Mouse (Mus musculus) midbrain, embryonic 13.5 days (tissue): ENCODE data around the gene Mcoln3. TPM values are rescaled to one million over a fixed set of nuclear protein-coding genes. Genes with fewer than 3 reads are reported as not detected.

Experiments
- ATAC-seq: fragments of 200-750 bp; cut with Nextera tagmentation; 2 replicates; pipeline ENCODE4 v1.8.0; 2017; ENCODE audit warnings: mild to moderate bottlenecking, moderate TSS enrichment, moderate library complexity
- H3K27ac ChIP-seq: fragments of 300-500 bp; sonication (generic); 2 replicates; pipeline ENCODE4 v1.5.1; 2015; ENCODE audit warnings: inconsistent platforms, mild to moderate bottlenecking, moderate library complexity
- H3K27me3 ChIP-seq: fragments of 300-500 bp; sonication (generic); 2 replicates; pipeline ENCODE4 v1.6.1; 2015; ENCODE audit warnings: mild to moderate bottlenecking, inconsistent platforms
- H3K36me3 ChIP-seq: fragments of 300-500 bp; sonication (generic); 2 replicates; pipeline ENCODE4 v1.6.1; 2015; ENCODE audit warnings: mild to moderate bottlenecking, inconsistent platforms
- H3K4me1 ChIP-seq: fragments of 300-500 bp; sonication (generic); replicated peaks from 2 replicates; pipeline ENCODE4 v1.6.1; 2015; ENCODE audit warnings: inconsistent platforms
- H3K4me2 ChIP-seq: fragments of 300-500 bp; sonication (generic); replicated peaks from 2 replicates; pipeline ENCODE4 v1.6.1; 2015; ENCODE audit warnings: moderate library complexity, mild to moderate bottlenecking, inconsistent platforms
- H3K4me3 ChIP-seq: fragments of 300-500 bp; sonication (generic); replicated peaks from 2 replicates; pipeline ENCODE4 v1.5.1; 2015; ENCODE audit warnings: mild to moderate bottlenecking, inconsistent platforms
- H3K9ac ChIP-seq: fragments of 300-500 bp; sonication (generic); replicated peaks from 2 replicates; pipeline ENCODE4 v1.6.1; 2015; ENCODE audit warnings: mild to moderate bottlenecking, inconsistent platforms
- H3K9me3 ChIP-seq: fragments of 300-500 bp; sonication (generic); 2 replicates; pipeline ENCODE4 v1.6.1; 2016; ENCODE audit warnings: mild to moderate bottlenecking, inconsistent platforms
- WGBS: fragments of 180-500 bp; shearing (Covaris S2); methylation state at CpG from one replicate; pipeline ENCODE4 v1.1.7; 2015; 5-methylcytosine and 5-hydroxymethylcytosine counted together
- polyA plus RNA-seq: library from polyadenylated mRNA; unstranded; fragments of >200 nt; fragmentation: Nextera tagmentation; extraction: Ambion mirVana; gene quantifications from 2 replicates; pipeline ENCODE4 v1.2.1, GENCODE M21; 2015

Gene Mcoln3
- polyA plus RNA-seq, 1 experiment from 2014 or later = 0.96 TPM

DNA sequence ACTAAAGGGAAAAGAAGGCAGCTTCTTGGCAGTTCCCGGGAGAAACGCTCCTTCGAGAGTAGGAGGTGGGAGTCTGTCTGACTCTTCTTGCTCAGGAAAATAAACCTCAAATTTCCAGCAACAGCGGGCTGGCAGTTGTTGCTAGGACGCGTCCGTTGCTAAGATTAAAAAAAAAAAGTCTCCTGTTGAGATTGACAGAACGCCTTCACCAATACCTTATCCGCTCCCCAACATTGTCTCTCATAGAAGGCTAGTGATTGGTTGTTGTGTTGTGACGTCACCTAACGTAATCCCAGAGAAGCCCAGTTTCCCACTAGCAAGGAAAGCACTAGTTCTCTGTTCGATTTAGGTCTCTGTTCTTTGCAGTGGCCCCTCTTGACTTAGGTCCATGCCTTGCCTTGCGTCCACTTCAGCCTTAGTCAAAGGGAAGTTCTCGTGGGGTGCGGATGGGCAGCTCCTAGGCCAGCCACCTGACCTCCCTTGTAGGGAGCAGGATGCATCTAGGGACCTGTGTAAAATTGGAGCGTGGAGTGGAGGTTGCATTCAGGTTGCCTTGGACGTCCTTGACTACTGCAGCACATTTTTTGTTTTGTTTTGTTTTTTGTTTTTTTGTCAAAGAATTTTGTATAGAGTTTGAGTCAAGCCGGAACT, 9.2 kb upstream of the Mcoln3 start, which contains the start of gene Wdr63:
Gene Wdr63, minus strand, starts transcription at position 210 of the 651 bp plus-strand sequence.
- ATAC-seq = peak; percentile 98
- H3K36me3 ChIP-seq = no peaks in the 10 kb centered on the region
- H3K27ac ChIP-seq = no peak within 1 kb of the TSS
- peaks cover 5% of the 10 kb centered on the region for H3K4me1 ChIP-seq
- H3K4me3 ChIP-seq = peak within 1 kb of the TSS; percentile 44
- 11% methylated on average over 18 of the region's 18 CpGs for WGBS
- H3K4me2 ChIP-seq = peak within 1 kb of the TSS; percentile 86
- H3K9me3 ChIP-seq = no peaks in the 10 kb centered on the region; the same call in 1 of the 2 replicates
- 0 out of 2 replicates have a peak, but pooled peaks cover 3% of the 10 kb centered on the region for H3K27me3 ChIP-seq
- H3K9ac ChIP-seq = peak within 1 kb of the TSS; percentile 36

DNA sequence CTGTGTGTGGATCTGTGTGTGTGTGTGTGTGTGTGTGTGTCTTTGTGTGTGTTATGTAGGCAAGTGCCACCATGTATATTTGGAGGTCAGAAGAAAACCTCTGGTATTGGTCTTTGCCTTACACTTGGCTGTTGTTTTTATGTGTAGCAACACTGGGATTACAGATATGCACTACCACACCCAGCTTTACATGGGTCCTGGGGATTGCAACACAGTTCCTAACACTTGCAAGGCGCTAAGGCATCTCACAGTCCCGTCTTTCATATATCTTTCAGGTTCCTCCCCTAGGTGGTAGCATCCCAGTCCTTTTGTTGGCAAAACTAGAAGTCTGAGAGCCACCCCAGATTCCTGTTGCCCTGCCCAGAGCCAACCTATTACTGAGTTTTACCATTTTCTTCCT, 8.3 kb upstream of the Mcoln3 start:
- Histone ChIP-seq H3K36me3 (no peaks in the 10 kb centered on the region), H3K4me1 (peaks cover 5% of the 10 kb centered on the region), H3K9me3 (no peaks in the 10 kb centered on the region; the same call in 1 of the 2 replicates), H3K4me2 (no peak overlapping the region), H3K27me3 (0 out of 2 replicates have a peak, but pooled peaks cover 3% of the 10 kb centered on the region), H3K4me3 (no peak overlapping the region), H3K9ac (no peak overlapping the region), H3K27ac (no peak overlapping the region)
- WGBS = 80% methylated on average over 2 of the region's 2 CpGs
- ATAC-seq = no peak

DNA sequence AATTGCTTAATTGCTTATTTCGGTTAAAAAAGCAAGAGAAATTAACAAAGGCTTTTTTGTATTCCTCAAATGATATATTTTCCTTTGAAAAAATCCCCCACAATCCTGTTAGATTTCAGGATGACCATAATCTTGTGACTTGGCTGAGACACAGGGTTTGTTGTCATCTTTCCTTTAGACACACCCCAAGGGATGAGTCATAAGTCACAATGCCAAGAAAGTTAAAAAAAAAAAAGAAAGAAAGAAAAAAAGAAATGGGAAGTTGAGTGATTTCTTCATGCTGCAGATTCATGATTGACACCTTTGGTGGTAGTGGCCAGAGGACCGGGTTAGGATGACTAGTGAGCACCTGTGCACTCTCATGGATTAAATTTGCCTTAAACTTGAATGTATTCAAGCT, 6.9 kb upstream of the Mcoln3 start:
- Histone ChIP-seq H3K4me2 (no peak overlapping the region), H3K9ac (no peak overlapping the region), H3K4me1 (peaks cover 5% of the 10 kb centered on the region), H3K27me3 (0 out of 2 replicates have a peak, but pooled peaks cover 3% of the 10 kb centered on the region), H3K36me3 (no peaks in the 10 kb centered on the region), H3K9me3 (no peaks in the 10 kb centered on the region), H3K4me3 (no peak overlapping the region), H3K27ac (no peak overlapping the region)
- 84% methylated on average over 2 of the region's 2 CpGs for WGBS
- no peak for ATAC-seq

DNA sequence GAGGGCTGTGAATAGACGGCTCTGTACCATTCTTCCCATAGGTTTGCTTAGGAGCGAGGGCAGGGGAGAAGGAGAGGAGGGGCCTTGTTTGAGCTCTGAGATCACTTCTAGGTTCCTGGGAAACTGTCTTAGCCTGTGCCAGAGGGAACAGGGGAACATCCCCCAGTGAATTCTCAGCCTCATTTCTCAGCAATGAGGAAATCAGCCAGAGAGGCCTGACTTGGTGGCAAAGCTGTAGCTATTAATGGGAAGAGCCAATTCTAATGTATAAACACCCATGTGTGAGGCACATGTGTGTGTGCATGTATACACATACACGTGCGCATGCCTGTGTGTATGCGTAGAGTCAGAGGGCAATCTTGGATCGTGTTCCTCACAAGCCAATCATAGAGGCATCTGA, 6.3 kb upstream of the Mcoln3 start:
- H3K9ac ChIP-seq = no peak overlapping the region
- H3K27ac ChIP-seq = no peak overlapping the region
- no peak overlapping the region for H3K4me3 ChIP-seq
- H3K36me3 ChIP-seq = no peaks in the 10 kb centered on the region
- H3K4me2 ChIP-seq = no peak overlapping the region
- no peaks in the 10 kb centered on the region for H3K9me3 ChIP-seq
- H3K27me3 ChIP-seq = 0 out of 2 replicates have a peak, but pooled peaks cover 3% of the 10 kb centered on the region
- peaks cover 5% of the 10 kb centered on the region for H3K4me1 ChIP-seq
- 76% methylated on average over 6 of the region's 6 CpGs for WGBS
- no peak for ATAC-seq

DNA sequence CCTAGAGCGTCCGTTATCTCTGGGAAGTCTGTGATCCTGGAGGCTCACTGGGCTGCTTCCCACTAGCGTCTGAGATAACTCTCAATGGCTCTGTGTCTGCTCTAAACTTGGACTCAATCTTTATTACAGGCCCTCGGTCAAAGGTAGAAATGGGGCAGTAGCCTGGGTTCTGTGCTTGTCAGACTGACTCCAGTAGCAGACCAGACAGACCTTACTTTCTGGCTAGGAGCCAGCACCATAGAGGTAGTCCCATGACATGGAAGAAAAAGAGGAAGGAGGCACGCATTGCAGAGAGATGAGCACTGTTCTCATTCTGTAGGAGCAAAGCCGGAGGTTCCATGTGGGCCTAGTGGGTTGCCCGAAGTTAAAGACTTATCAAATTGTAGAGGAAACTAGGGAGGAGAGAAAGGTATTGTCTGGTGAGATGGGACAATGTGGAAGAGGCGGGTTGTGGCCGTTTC, 777 bp downstream of the Mcoln3 start:
- 65% methylated on average over 9 of the region's 9 CpGs for WGBS
- H3K36me3 ChIP-seq = no peaks in the 10 kb centered on the region
- H3K4me2 ChIP-seq = no peak overlapping the region
- no peak overlapping the region for H3K9ac ChIP-seq
- H3K4me1 ChIP-seq = peaks cover 16% of the 10 kb centered on the region
- no peak overlapping the region for H3K27ac ChIP-seq
- ATAC-seq = no peak
- peaks cover 28% of the 10 kb centered on the region for H3K27me3 ChIP-seq
- H3K4me3 ChIP-seq = no peak overlapping the region
- H3K9me3 ChIP-seq = no peaks in the 10 kb centered on the region

DNA sequence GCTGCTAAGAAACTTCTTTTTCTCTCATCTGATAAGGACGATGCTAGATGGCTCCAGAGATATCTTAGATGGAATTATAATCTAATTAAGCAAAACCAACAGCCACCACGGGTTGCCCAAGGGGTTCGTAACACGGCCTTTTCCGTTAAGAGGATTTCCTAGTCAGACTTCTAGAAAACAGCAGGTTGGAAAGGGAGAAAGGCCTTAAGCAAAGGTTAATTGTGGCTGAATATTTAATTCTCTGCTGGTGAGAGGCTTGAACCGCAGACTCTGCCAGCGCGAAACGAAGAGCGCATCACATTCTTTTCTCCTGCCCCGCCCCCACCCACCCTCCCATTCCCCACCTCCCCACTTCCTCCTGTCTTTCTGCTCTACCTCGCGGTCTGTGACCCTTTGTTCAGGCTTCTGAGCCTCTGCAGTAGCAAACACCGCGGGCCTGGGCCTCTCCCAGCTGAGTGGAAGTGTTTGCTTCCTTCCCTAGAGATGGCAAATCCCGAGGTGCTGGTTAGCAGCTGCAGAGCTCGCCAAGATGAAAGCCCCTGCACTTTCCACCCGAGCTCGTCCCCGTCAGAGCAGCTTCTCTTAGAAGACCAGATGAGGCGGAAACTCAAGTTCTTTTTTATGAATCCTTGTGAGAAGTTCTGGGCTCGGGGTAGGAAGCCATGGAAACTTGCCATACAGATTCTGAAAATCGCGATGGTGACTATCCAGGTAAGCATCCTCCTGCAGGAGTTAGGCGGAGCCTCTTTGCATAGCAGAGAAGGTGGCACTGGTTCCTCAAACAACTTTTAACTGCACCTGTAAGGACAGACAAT, 4.3 kb downstream of the Mcoln3 start:
- H3K27me3 ChIP-seq = peaks cover 25% of the 10 kb centered on the region
- ATAC-seq = peak; percentile 59
- no peak overlapping the region for H3K27ac ChIP-seq
- H3K36me3 ChIP-seq = no peaks in the 10 kb centered on the region
- H3K4me1 ChIP-seq = peaks cover 16% of the 10 kb centered on the region
- peak overlapping the region; percentile 17 for H3K4me3 ChIP-seq
- H3K9me3 ChIP-seq = no peaks in the 10 kb centered on the region
- peak overlapping the region; percentile 49; the same call in 1 of the 2 replicates for H3K9ac ChIP-seq
- 5% methylated on average over 25 of the region's 25 CpGs for WGBS
- peak overlapping the region; percentile 41 for H3K4me2 ChIP-seq

DNA sequence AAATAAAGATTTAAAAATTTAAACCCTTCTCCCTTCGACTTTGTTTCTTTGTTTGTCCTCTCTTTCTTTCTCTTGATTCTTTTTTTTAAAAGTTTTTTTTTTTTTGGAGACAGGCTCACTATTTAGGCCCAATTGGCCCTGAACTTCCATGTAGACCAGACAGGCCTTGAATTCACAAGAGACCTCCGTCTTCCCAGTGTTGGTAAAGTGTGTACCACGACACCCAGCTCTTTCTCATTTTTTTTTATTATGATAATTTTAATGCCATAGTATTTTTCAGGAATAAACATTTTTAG, 4.8 kb downstream of the Mcoln3 start:
- no peaks in the 10 kb centered on the region for H3K36me3 ChIP-seq
- 38% methylated on average over 3 of the region's 3 CpGs for WGBS
- H3K27ac ChIP-seq = no peak overlapping the region
- no peak overlapping the region for H3K9ac ChIP-seq
- no peak overlapping the region for H3K4me3 ChIP-seq
- peaks cover 19% of the 10 kb centered on the region for H3K27me3 ChIP-seq
- no peaks in the 10 kb centered on the region for H3K9me3 ChIP-seq
- no peak overlapping the region for H3K4me2 ChIP-seq
- ATAC-seq = no peak
- H3K4me1 ChIP-seq = peaks cover 16% of the 10 kb centered on the region

DNA sequence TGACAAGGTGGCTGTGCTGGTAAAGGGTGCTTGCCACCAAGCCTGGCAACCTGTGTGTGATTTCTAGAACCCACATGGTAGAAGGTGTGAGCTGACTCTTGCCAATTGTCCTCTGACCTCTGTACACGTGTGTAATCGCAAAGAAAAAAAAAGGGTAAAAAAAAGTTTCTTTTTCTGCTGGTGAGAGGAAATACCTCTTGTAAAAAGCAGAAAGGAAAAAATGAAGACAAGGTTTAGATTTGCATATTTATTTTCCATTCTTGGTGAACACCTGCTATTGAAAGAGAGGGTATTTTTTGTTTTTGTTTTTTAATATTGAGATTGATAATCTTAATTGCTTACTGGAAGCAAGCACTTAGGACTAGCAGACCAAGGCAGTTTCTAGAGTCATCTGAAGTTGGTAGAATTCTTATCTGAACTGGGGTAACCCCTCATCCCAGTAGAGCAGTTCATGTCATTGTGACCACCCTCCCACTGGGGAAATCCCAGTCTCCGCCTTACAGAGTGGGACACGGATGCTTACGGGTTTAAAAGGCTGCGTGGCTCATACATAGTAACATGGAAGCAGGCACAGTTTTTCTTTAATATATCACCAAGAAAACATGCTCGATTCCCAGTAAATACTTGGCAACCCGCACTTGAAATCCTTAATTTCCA, 5.7 kb downstream of the Mcoln3 start:
- H3K9me3 ChIP-seq = no peaks in the 10 kb centered on the region
- 84% methylated on average over 8 of the region's 8 CpGs for WGBS

DNA sequence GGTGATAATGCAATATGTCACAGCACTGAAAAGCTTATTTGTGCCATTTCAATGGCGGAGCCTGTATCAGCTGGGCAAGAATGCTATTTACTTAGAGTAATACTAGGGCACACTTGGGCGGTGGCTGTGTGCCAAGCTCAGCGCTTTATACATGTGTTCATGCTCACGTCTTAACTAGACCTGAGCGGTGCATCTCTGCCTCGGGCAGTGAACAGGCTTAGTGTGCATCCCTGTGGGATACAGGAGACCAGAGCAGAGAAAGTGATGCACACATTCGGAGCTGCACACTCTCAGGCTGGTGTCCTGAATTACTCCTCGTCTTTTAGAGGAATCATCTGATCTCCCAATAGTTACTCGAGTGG, 6.2 kb downstream of the Mcoln3 start:
- peaks cover 10% of the 10 kb centered on the region for H3K4me1 ChIP-seq
- H3K4me2 ChIP-seq = no peak overlapping the region
- no peaks in the 10 kb centered on the region for H3K36me3 ChIP-seq
- ATAC-seq = peak; percentile 71
- H3K9me3 ChIP-seq = no peaks in the 10 kb centered on the region
- H3K27me3 ChIP-seq = peaks cover 6% of the 10 kb centered on the region
- no peak overlapping the region for H3K4me3 ChIP-seq
- H3K9ac ChIP-seq = no peak overlapping the region
- no peak overlapping the region for H3K27ac ChIP-seq
- 61% methylated on average over 9 of the region's 9 CpGs for WGBS

More for the DNA sequence above, 5.7 kb downstream of the Mcoln3 start:
- ATAC-seq = no peak
- Histone ChIP-seq H3K9ac (no peak overlapping the region), H3K27me3 (peaks cover 11% of the 10 kb centered on the region), H3K36me3 (no peaks in the 10 kb centered on the region), H3K4me2 (no peak overlapping the region), H3K4me3 (no peak overlapping the region), H3K4me1 (peaks cover 10% of the 10 kb centered on the region), H3K27ac (no peak overlapping the region)

DNA sequence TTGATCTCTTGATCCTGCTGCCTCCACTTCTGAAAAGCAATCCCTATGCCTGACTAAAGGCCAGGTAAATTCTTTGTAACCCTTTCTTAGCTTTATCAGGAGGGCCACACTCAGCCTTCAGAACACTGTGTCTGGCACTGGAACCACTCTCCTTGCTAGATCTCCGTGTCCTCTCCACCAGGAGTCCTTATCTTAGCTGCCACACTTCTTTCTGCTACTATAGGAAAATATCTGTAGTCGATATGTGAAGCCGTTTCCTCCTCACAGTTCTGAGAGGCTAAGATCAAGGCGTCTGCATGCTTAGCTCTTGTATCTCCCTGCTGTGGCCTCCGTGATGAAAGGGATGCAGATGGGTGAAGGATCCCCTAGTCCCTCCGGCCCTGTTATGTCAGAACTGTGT, 10.0 kb downstream of the Mcoln3 start:
- Histone ChIP-seq H3K4me2 (no peak overlapping the region), H3K36me3 (no peaks in the 10 kb centered on the region), H3K9ac (no peak overlapping the region), H3K4me3 (no peak overlapping the region), H3K9me3 (no peaks in the 10 kb centered on the region), H3K4me1 (no peaks in the 10 kb centered on the region; the same call in none of the 2 replicates), H3K27me3 (no peaks in the 10 kb centered on the region), H3K27ac (no peak overlapping the region)
- ATAC-seq = no peak
- WGBS = 70% methylated on average over 6 of the region's 6 CpGs

DNA sequence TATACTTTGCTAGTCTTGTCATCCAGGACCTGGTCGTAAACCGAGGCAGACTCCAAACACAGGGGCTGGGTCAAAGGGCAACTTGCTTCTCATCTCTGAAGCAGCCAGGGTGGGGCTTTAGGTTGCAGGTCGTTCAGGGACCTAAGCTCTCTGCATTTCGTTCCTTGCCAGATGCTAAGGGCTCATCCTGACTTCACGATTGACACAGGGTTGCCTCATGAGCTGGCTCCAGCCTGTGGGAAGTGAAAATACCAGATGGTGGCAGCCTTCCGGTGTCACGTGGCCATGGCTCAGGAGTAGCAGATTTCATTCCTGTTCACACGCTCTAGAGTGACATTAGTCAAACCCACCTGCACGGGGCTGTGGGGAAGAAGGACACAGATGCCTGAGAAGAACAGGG, 17.6 kb downstream of the Mcoln3 start:
- Histone ChIP-seq H3K4me2 (no peak overlapping the region), H3K4me1 (no peaks in the 10 kb centered on the region), H3K9ac (no peak overlapping the region), H3K4me3 (no peak overlapping the region), H3K27me3 (no peaks in the 10 kb centered on the region), H3K27ac (no peak overlapping the region), H3K9me3 (no peaks in the 10 kb centered on the region), H3K36me3 (no peaks in the 10 kb centered on the region)
- WGBS = 84% methylated on average over 9 of the region's 9 CpGs
- ATAC-seq = no peak

DNA sequence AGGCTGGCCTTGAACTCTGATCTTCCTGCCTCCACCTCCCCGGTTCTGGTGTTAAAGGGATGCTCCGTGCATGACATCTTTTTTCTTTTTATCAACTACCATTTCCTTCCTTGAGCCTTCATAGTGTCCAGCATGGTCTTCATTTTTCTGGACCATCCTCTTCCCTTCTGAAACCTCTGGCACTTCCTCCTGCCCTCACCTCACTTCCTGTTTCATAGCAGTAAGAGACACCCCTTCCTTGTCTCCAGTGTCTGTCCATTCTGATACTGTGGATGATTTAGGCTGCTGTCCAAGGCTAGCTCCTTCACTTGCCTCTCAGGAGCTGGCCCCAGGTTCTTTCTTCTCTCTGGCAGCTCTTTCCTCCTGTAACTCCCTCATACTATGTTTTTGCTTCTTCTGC, 18.2 kb downstream of the Mcoln3 start:
- Histone ChIP-seq H3K27me3 (no peaks in the 10 kb centered on the region), H3K27ac (no peak overlapping the region)

More for the DNA sequence above, 18.2 kb downstream of the Mcoln3 start:
- ATAC-seq = no peak
- Histone ChIP-seq H3K4me3 (no peak overlapping the region), H3K36me3 (no peaks in the 10 kb centered on the region), H3K9me3 (no peaks in the 10 kb centered on the region), H3K4me2 (no peak overlapping the region), H3K4me1 (no peaks in the 10 kb centered on the region), H3K9ac (no peak overlapping the region)
- WGBS = 85% methylated on average over 2 of the region's 2 CpGs
